Mouse (Mus musculus) ES-E14 (cell line): ENCODE results near the gene Vdr. TPM values are rescaled to one million over a fixed set of nuclear protein-coding genes. Genes with fewer than 3 reads are reported as not detected.
"Not testable (repeated sequence)": the region's sequence is repeated elsewhere in the genome, so short reads cannot be mapped to it uniquely, and the experiment has no call there.

Experiments used
- DNase-seq: peaks from one replicate; pipeline ENCODE4 v3.0.0-alpha.2; 2013; ENCODE audit warnings: low read depth, low spot score
- H3K27ac ChIP-seq: 2 replicates; pipeline ENCODE4 v1.5.1; 2012; ENCODE audit warnings: low read depth, mild to moderate bottlenecking, low read length, moderate library complexity, mixed read lengths; ENCODE audit not compliant: poor library complexity, insufficient read depth, severe bottlenecking
- H3K36me3 ChIP-seq: 2 replicates; pipeline ENCODE4 v1.6.1; 2012; ENCODE audit warnings: mild to moderate bottlenecking, low read length, moderate library complexity, mixed read lengths; ENCODE audit not compliant: control insufficient read depth, poor library complexity, insufficient read depth, severe bottlenecking
- H3K4me1 ChIP-seq, 2 experiments: fragments of 150-350 bp in 1 of 2; sonication (generic) in 1 of 2; 2 replicates each; pipeline ENCODE4 v1.6.1; 2012; ENCODE audit warnings: low read length in 2 of 2, mild to moderate bottlenecking in 1 of 2, mixed read lengths in 1 of 2; ENCODE audit not compliant: control insufficient read depth in 2 of 2, insufficient read depth in 2 of 2, poor library complexity in 1 of 2
- H3K4me3 ChIP-seq, 2 experiments: fragments of 150-350 bp in 1 of 2; sonication (generic) in 1 of 2; 2 replicates each; pipeline ENCODE4 v1.5.1; 2012; ENCODE audit warnings: low read length in 2 of 2, low read depth in 1 of 2, mild to moderate bottlenecking in 1 of 2, mixed read lengths in 1 of 2; ENCODE audit not compliant: insufficient read depth in 1 of 2, poor library complexity in 1 of 2, severe bottlenecking in 1 of 2
- H3K9ac ChIP-seq: 2 replicates; pipeline ENCODE4 v1.6.1; 2012; ENCODE audit warnings: low read depth, mild to moderate bottlenecking, low read length, mixed read lengths; ENCODE audit not compliant: poor library complexity, insufficient read depth, severe bottlenecking
- H3K9me3 ChIP-seq: fragments of 150-350 bp; sonication (generic); 2 replicates; pipeline ENCODE4 v1.6.1; 2012; ENCODE audit warnings: low read depth, mild to moderate bottlenecking, low read length; ENCODE audit not compliant: control insufficient read depth, insufficient read depth
- CHD2 ChIP-seq: IDR thresholded peaks from 2 replicates; pipeline ENCODE4 v1.6.1; 2014; ENCODE audit warnings: mild to moderate bottlenecking, low read depth, low read length, inconsistent platforms
- HCFC1 ChIP-seq: IDR thresholded peaks from 2 replicates; pipeline ENCODE4 v1.6.1; 2012; ENCODE audit warnings: low read length, inconsistent platforms, borderline replicate concordance; ENCODE audit not compliant: insufficient read depth
- MAFK ChIP-seq: IDR thresholded peaks from 2 replicates; pipeline ENCODE4 v1.6.1; 2014; ENCODE audit warnings: mild to moderate bottlenecking, low read depth, low read length, inconsistent platforms; ENCODE audit not compliant: insufficient read depth
- ZC3H11A ChIP-seq: IDR thresholded peaks from 2 replicates; pipeline ENCODE4 v1.6.1; 2012; ENCODE audit warnings: low read depth, mild to moderate bottlenecking, inconsistent platforms, low read length, borderline replicate concordance
- ZNF384 ChIP-seq: IDR thresholded peaks from 2 replicates; pipeline ENCODE4 v1.6.1; 2012; ENCODE audit warnings: low read depth, low read length, inconsistent platforms
- in situ Hi-C, 2 experiments: fragments of 600-800 bp; cut with MboI; formaldehyde crosslinking; loops; one replicate each; pipeline ENCODE4 v1.15.1; 2025; ENCODE audit warnings: low sequenced_read_pairs in 2 of 2, inconsistent platforms in 1 of 2; ENCODE audit not compliant: unreplicated experiment in 2 of 2
- total RNA-seq: library from RNA; depleted of rRNA; stranded (reverse); fragments of 300-350 nt; gene quantifications from 2 replicates; pipeline ENCODE4 v1.2.3, GENCODE M21; 2012

The Vdr gene
- total RNA-seq, 1 experiment = 0.22 TPM

GRCm38 (mm10) chr15:97870116-97870515, 40.3 kb downstream of the Vdr start:
- H3K9ac ChIP-seq, H3K36me3 ChIP-seq, H3K9me3 ChIP-seq, H3K27ac ChIP-seq, H3K4me3 ChIP-seq, DNase-seq, H3K4me1 ChIP-seq, in situ Hi-C loops: not testable (repeated sequence)
- TF ChIP-seq ZNF384 = peak; percentile 26; the same call in 1 of the 2 replicates

- DNase-seq = no peak
- no peak for TF ChIP-seq CHD2
- no peak for TF ChIP-seq ZNF384
- no peak for TF ChIP-seq HCFC1
- no peak for TF ChIP-seq ZC3H11A
- no peak for TF ChIP-seq MAFK
- in situ Hi-C loops = no loop called here
- no peak overlapping the region for H3K27ac ChIP-seq
- H3K9me3 ChIP-seq = no peaks in the 10 kb centered on the region
- no peak overlapping the region for H3K4me3 ChIP-seq
- no peak overlapping the region for H3K9ac ChIP-seq
- no peaks in the 10 kb centered on the region for H3K4me1 ChIP-seq
- H3K36me3 ChIP-seq = no peaks in the 10 kb centered on the region
These were observed 41.4 kb downstream of the Vdr start for GRCm38 (mm10) chr15:97868985-97869384.

GRCm38 (mm10) chr15:97865988-97866387, 44.4 kb downstream of the Vdr start:
- no peak for DNase-seq
- in situ Hi-C loops = no loop called here

GRCm38 (mm10) chr15:97865175-97865574, 45.3 kb downstream of the Vdr start:
- no peak overlapping the region for H3K27ac ChIP-seq
- no peak overlapping the region for H3K9ac ChIP-seq
- H3K4me1 ChIP-seq = 0 out of 4 replicates have a peak, but pooled peaks cover 0 to 4% of the 10 kb centered on the region in 2 experiments
- TF ChIP-seq MAFK (no peak), HCFC1 (no peak), ZC3H11A (no peak)
- H3K36me3 ChIP-seq = no peaks in the 10 kb centered on the region
- no peak overlapping the region for H3K4me3 ChIP-seq
- DNase-seq = no peak
- in situ Hi-C loops = no loop called here
- no peaks in the 10 kb centered on the region for H3K9me3 ChIP-seq

More at GRCm38 (mm10) chr15:97865988-97866387, 44.4 kb downstream of the Vdr start:
- H3K27ac ChIP-seq = no peak overlapping the region
- H3K9me3 ChIP-seq = no peaks in the 10 kb centered on the region
- H3K4me1 ChIP-seq = 0 out of 4 replicates have a peak, but pooled peaks cover 0 to 4% of the 10 kb centered on the region in 2 experiments
- H3K9ac ChIP-seq = no peak overlapping the region
- TF ChIP-seq MAFK (no peak), ZC3H11A (no peak), ZNF384 (0 out of 2 replicates have a peak, but pooled peaks have one; percentile 24), CHD2 (no peak), HCFC1 (no peak)
- H3K4me3 ChIP-seq = no peak overlapping the region
- no peaks in the 10 kb centered on the region for H3K36me3 ChIP-seq

GRCm38 (mm10) chr15:97864361-97865045, 45.9 kb downstream of the Vdr start:
- in situ Hi-C loops = no loop called here
- TF ChIP-seq HCFC1 (no peak), CHD2 (no peak), ZC3H11A (no peak), ZNF384 (no peak), MAFK (no peak)

More at GRCm38 (mm10) chr15:97864361-97865045, 45.9 kb downstream of the Vdr start:
- no peak for DNase-seq
- Histone ChIP-seq H3K27ac (no peak overlapping the region), H3K36me3 (no peaks in the 10 kb centered on the region), H3K9ac (no peak overlapping the region), H3K9me3 (no peaks in the 10 kb centered on the region), H3K4me1 (0 out of 4 replicates have a peak, but pooled peaks cover 0 to 4% of the 10 kb centered on the region in 2 experiments), H3K4me3 (no peak overlapping the region)
